Mouse (Mus musculus) adrenal gland, adult 2 months (tissue): ENCODE results near the gene Cabp2. TPM values are rescaled to one million over a fixed set of nuclear protein-coding genes. Genes with fewer than 3 reads are reported as not detected.

Source experiments
- DNase-seq: peaks from one replicate; pipeline ENCODE4 v3.0.0; 2021
- polyA plus RNA-seq: library from polyadenylated mRNA; depleted of rRNA; stranded (reverse); fragments of >200 nt; gene quantifications from 2 replicates; pipeline ENCODE4 v1.2.3, GENCODE M21; 2012
- total RNA-seq, 2 experiments: library from RNA; stranded (reverse); gene quantifications; 2 replicates each; pipeline ENCODE4 v1.2.3; 2021

Cabp2 gene
- total and polyA plus RNA-seq, 3 experiments = not detected

- no peak for DNase-seq
Observed at GRCm38 (mm10) chr19:4082219-4082965, 1.0 kb downstream of the Cabp2 start.

- no peak for DNase-seq
Observed at GRCm38 (mm10) chr19:4083316-4083715, 1.9 kb downstream of the Cabp2 start.

GRCm38 (mm10) chr19:4083826-4084225 lies 2.4 kb downstream of the Cabp2 start:
- DNase-seq = no peak

- no peak for DNase-seq
Observed at GRCm38 (mm10) chr19:4084984-4085383, 3.6 kb downstream of the Cabp2 start.

GRCm38 (mm10) chr19:4086156-4086555 lies 4.8 kb downstream of the Cabp2 start:
- no peak for DNase-seq

- DNase-seq = no peak
Observed at GRCm38 (mm10) chr19:4087090-4087489, 5.7 kb downstream of the Cabp2 start.

- DNase-seq = no peak
Observed at GRCm38 (mm10) chr19:4088146-4088545, 6.8 kb downstream of the Cabp2 start.

- no peak for DNase-seq
Observed at GRCm38 (mm10) chr19:4089128-4089527, 7.8 kb downstream of the Cabp2 start.

GRCm38 (mm10) chr19:4090446-4090845 lies 9.1 kb downstream of the Cabp2 start:
- DNase-seq = no peak

GRCm38 (mm10) chr19:4091383-4091782 lies 10.0 kb downstream of the Cabp2 start:
- DNase-seq = no peak

- DNase-seq = no peak
Observed at GRCm38 (mm10) chr19:4092750-4093149, 11.4 kb downstream of the Cabp2 start.

GRCm38 (mm10) chr19:4093772-4094171 lies 12.4 kb downstream of the Cabp2 start:
- no peak for DNase-seq

GRCm38 (mm10) chr19:4094348-4094747 lies 13.0 kb downstream of the Cabp2 start:
- no peak for DNase-seq

GRCm38 (mm10) chr19:4094774-4095303 lies 13.5 kb downstream of the Cabp2 start:
- DNase-seq = peak; percentile 5

- DNase-seq = no peak
Observed at GRCm38 (mm10) chr19:4095802-4096201, 14.4 kb downstream of the Cabp2 start.

GRCm38 (mm10) chr19:4096642-4097440 lies 15.5 kb downstream of the Cabp2 start, which contains the start of gene Cdk2ap2:
Cdk2ap2 (plus strand) TSS chr19:4097182.
- peak; percentile 100 for DNase-seq

- no peak for DNase-seq
Observed at GRCm38 (mm10) chr19:4097441-4097825, 16.1 kb downstream of the Cabp2 start.

GRCm38 (mm10) chr19:4098426-4098825 lies 17.0 kb downstream of the Cabp2 start:
- DNase-seq = peak; percentile 59

- peak; percentile 95 for DNase-seq
Observed at GRCm38 (mm10) chr19:4099056-4099455, 17.7 kb downstream of the Cabp2 start.

- DNase-seq = peak; percentile 93
Observed at GRCm38 (mm10) chr19:4099837-4100717, 18.7 kb downstream of the Cabp2 start, which contains the start of gene Pitpnm1. Pitpnm1 (plus strand) TSS chr19:4099998.

GRCm38 (mm10) chr19:4100718-4101261 lies 19.4 kb downstream of the Cabp2 start:
- DNase-seq = peak; percentile 78

- no peak for DNase-seq
Observed at GRCm38 (mm10) chr19:4101466-4101865, 20.1 kb downstream of the Cabp2 start.
